Mouse (Mus musculus) gastrocnemius, postnatal 14 days (tissue): Measurements from ENCODE around the gene Pbdc1. TPM values are rescaled to one million over a fixed set of nuclear protein-coding genes. Genes with fewer than 3 reads are reported as not detected.
"Not testable (repeated sequence)": the region's sequence is repeated elsewhere in the genome, so short reads cannot be mapped to it uniquely, and the experiment has no call there.

Experiments used
- DNase-seq: peaks from one replicate; pipeline ENCODE4 v3.0.0; 2021; ENCODE audit warnings: mixed read lengths
- intact Hi-C: fragments of 180-260 bp; cut with DNase I; formaldehyde crosslinking; loops from one replicate; pipeline ENCODE4 v1.15.1; 2025; ENCODE audit warnings: low total_unique reads
- long read RNA-seq, 2 experiments: library from polyadenylated mRNA; stranded (forward); transcript quantifications; one replicate each; pipeline ENCODE4 v2.0.0; 2021
- total RNA-seq, 2 experiments: library from RNA; stranded (reverse); gene quantifications; 2 replicates each; pipeline ENCODE4 v1.2.3; 2021

The Pbdc1 gene
- 1 to 10 TPM; 6.6 to 8.7 TPM for total RNA-seq
- long read RNA-seq, experiment 1, partial matches to known transcripts, result 0 of 6 reads
- long read RNA-seq, experiment 1, other reads (novel, unspliced or antisense), result 3 of 6 reads
- long read RNA-seq, experiment 2, transcript Pbdc1-201 (6 exons, 2,638 nt), result major isoform, 5 of 6 reads
- long read RNA-seq, experiment 2, partial matches to known transcripts, result 0 of 6 reads
- long read RNA-seq, experiment 2, other reads (novel, unspliced or antisense), result 1 of 6 reads

GRCm38 (mm10) chrX:105079615-105080092 lies at the start of gene Pbdc1:
TSS of gene Pbdc1 (plus strand) at chrX:105079756.
- intact Hi-C loops, result no loop called here
- DNase-seq, result peak; percentile 95

DNA sequence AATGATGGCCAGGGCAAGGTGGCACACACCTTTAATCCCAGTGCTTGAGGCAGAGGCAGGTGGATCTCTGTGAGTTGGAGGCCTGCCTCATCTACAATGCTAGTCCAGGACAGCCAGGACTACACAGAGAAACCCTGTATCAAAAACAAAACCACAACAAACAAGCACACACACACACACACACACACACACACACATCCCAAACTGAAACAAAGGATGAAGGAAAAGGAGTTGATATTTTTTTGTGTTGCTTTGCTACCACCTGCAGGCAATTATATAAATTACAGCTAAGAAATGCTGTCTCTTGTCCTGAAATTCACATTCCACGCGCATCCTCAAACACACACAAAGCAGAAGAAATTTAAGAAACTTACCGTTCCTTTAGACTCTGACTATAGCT lies 41.9 kb upstream of the Pbdc1 start:
- intact Hi-C loops, result no loop called here
- no peak for DNase-seq

- no peak for DNase-seq
- intact Hi-C loops, result no loop called here
Measured at GRCm38 (mm10) chrX:105064294-105064693, 15.3 kb upstream of the Pbdc1 start.

DNA sequence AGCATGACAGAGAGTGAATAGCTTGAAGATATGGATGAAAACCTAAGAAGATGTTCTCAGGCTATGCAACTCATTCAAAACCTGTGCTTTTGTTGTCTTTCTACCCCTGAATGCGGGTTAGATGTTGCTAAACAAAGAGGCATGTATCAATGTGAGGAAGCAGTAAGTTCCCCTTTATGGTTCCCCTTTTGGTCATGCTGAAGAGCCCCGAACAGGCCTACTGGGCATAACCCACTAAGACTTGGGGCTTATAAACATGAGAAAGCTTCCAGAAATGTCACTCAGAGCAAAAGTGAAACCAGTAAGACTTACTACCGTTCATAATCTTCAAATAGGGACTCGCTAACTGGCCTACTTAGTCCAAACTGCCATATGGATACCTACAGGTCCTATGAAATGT lies 14.8 kb upstream of the Pbdc1 start:
- intact Hi-C loops, result no loop called here
- no peak for DNase-seq

GRCm38 (mm10) chrX:105069671-105070503 lies 9.7 kb upstream of the Pbdc1 start:
- peak; percentile 73 for DNase-seq
- intact Hi-C loops, result no loop called here

GRCm38 (mm10) chrX:105079151-105079550 lies 405 bp upstream of the Pbdc1 start:
- no peak for DNase-seq
- intact Hi-C loops, result no loop called here

DNA sequence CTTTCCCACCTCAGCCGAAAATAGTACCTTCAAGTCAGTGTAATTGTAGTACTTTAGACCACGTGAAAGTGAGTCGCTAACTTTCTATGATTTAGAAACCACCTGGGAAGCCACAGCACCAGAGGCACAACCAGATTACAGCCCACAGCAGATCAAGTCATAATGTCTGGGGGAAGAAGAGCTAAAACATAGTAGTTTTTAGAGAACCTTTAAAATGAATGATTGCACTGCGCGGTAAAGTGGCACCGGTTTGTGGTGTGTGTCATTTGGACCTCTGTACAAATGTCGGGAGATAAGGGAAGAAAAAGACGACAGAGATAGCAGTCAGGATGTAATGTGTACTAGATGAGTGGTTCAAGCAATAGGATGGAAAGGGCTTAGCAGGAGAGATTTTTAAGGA lies 540 bp downstream of the Pbdc1 start:
- DNase-seq, result no peak
- intact Hi-C loops, result no loop called here

GRCm38 (mm10) chrX:105083013-105083412 lies 3.5 kb downstream of the Pbdc1 start:
- DNase-seq, intact Hi-C loops: not testable (repeated sequence)

DNA sequence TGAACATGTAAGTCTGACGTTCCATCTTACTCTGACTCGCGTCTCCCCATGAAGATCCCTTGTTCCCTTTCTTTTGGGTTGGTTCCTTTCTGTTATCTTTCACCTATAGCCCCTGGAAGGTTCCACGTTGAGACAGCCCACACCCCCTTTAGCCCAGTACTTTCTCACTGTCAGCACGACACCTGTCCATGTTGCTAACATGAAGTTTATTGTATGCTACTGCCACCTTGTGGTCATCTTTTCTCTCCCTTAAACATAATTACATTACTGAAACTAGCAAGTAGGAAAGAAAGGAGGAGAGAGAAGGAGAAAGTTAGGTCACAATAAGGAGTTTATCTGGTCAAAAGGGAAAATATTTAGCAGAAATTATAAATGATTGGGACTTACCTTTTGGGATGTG lies 24.6 kb downstream of the Pbdc1 start:
- DNase-seq, result no peak
- intact Hi-C loops, result no loop called here

DNA sequence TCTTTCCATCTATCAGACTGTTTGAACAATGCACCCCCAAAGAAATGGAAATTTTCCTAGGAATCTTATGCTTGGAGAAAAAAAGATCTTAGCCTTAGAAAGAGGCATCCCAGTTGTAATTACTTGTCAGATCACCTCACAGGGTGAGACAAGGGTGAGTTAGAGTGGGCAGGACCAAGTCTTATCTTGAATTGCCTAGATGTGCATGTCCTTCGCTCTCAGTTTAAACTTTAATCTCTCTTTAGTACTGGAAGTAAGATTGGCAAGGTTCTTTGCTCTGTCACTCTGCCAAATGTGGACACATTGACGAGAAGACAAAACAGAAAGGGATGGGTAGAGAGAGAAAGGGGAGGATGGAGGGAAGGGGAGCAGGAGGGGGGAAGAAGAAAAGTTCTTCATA lies 35.4 kb downstream of the Pbdc1 start:
- DNase-seq, result no peak
- intact Hi-C loops, result no loop called here

GRCm38 (mm10) chrX:105120275-105121226 lies 41.0 kb downstream of the Pbdc1 start, which contains the start of gene Magee1:
TSS of gene Magee1 (plus strand) at chrX:105120378.
- DNase-seq, result peak; percentile 71
- intact Hi-C loops, result no loop called here

DNA sequence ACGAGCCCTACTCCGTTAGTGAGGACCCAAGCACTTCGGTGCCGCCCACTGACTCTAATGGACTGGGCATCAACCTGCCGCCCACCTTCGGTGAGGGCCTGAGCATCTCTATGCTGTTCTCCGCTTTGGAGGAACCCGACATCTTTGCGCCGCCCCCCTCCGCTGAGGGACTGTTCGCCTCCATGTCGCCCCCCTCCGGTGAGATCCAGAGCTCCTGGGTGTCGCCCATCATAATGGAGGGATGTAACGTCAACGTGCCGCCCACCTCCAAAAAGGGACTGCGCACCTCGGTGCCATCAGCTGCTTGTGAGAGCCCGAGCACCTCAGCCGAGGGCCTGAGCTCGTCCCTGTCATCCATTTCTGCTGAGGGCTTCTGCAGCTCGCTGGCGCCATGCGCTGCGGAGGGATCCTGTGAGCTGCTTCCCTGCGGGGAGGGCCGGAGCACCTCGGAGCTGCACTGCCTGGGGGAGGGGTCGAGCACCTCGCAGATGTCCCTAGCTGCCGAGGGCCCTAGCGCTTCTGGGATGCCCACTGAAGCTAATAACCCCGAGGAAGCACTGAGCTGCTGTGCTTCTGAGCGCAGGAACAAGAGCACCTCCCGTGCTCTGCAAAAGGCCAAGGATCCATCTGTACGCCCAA lies 41.8 kb downstream of the Pbdc1 start:
- DNase-seq, result peak; percentile 73
- intact Hi-C loops, result no loop called here

DNA sequence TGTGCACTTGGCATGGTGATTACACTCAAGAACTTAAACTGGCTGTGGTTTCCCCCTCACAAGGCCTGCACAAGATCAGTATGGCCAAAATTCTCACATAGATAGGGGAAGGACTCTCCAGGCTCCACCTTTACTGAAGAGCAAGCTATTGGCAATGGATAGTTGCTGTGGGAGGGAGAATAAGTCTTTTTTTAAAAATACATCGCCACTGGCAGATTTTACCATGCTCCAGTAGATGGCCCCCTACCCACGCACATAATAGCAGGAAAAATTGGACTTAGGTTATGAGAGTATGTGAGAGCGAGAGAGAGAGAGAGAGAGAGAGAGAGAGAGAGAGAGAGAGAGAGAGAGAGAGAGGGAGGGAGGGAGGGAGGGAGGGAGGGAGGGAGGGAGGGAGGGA lies 45.3 kb downstream of the Pbdc1 start:
- intact Hi-C loops, result no loop called here
- DNase-seq, result no peak

GRCm38 (mm10) chrX:105151872-105152461 lies 72.4 kb downstream of the Pbdc1 start:
- intact Hi-C loops, result no loop called here
- no peak for DNase-seq

- DNase-seq, result not testable (repeated sequence)
Measured at GRCm38 (mm10) chrX:105165007-105165406, 85.5 kb downstream of the Pbdc1 start.

More at GRCm38 (mm10) chrX:105165007-105165406, 85.5 kb downstream of the Pbdc1 start:
- intact Hi-C loops, result not testable (repeated sequence)
